Mouse (Mus musculus) cerebellum, adult (tissue): ENCODE results near the gene Brd4.
A peak's percentile ranks its signal among the peaks of the same experiment; 100 is the strongest.

Source experiments
- ATAC-seq: cut with Nextera tagmentation; 2 replicates; pipeline ENCODE4 v1.9.2; 2017; ENCODE audit warnings: mild to moderate bottlenecking, moderate library complexity, mixed read lengths; ENCODE audit not compliant: insufficient number of reproducible peaks, low FRiP score, low TSS enrichment

The Brd4 gene

GRCm38 (mm10) chr17:32281611-32282310 is 2.8 kb downstream of the Brd4 start:
- ATAC-seq = no peak

DNA sequence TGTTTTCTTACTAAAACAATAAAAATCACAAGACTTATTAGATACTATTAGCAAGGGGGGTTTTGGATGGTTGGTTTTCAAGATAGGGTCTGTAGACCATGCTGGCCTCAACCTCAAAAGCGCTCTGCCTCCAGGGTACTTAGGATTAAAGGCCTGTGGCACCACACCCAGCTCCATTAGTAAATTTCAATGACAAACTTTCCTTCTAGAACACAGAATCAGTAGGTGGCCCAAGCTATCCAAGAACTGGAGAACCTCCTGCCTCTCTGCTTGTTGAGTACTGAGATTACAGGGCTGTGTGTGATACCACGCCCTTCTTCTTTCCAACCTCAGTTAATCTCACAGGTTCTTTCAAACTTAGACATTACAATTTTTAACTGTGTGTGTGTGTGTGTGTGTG is 3.4 kb downstream of the Brd4 start:
- ATAC-seq = no peak

- ATAC-seq = no peak
Observed at GRCm38 (mm10) chr17:32280575-32280974, 3.9 kb downstream of the Brd4 start.

- no peak for ATAC-seq
Observed at GRCm38 (mm10) chr17:32277201-32277600, 7.3 kb downstream of the Brd4 start.

DNA sequence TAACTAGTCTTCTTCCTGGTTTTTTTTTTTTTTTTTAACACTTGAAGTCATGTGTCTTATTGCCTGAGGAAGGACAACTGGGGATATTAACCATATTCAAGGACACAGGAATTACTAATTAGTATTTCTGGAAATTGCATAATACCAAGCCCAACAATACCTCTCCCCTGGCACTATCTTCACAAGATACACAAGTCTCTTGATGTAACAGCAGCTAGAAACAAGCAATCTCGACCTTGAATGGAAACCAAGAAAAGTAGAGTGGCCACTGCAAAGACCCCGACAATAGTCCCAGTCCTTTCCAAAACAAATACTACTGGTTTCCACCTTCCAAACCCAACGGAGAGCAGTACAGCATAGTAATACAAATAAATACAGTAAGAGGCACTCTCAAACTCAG is 9.0 kb downstream of the Brd4 start:
- ATAC-seq = no peak

- ATAC-seq = no peak
Observed at GRCm38 (mm10) chr17:32269151-32269550, 15.4 kb downstream of the Brd4 start.

GRCm38 (mm10) chr17:32268540-32268960 is 16.0 kb downstream of the Brd4 start:
- ATAC-seq = peak; percentile 52; the same call in 1 of the 2 replicates

GRCm38 (mm10) chr17:32268096-32268495 is 16.4 kb downstream of the Brd4 start:
- no peak for ATAC-seq

DNA sequence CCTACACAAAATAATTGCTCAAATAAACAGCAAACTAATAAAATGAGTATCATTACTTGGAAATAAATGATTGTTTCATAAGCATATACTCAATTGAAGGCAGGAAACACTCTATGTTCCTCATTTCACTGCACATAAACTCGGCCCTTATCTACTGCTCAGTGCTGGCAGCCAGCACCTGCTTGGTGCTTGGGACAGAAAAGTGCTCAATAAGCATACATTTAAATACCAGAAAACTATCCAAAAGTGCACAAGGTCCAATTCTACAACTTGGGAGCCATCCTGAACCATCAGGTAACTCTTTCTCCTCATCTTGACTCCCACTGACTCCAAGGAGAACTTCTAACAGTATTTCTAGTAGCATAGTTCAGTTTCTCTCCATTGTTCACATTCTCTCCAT is 16.9 kb downstream of the Brd4 start:
- ATAC-seq = no peak

DNA sequence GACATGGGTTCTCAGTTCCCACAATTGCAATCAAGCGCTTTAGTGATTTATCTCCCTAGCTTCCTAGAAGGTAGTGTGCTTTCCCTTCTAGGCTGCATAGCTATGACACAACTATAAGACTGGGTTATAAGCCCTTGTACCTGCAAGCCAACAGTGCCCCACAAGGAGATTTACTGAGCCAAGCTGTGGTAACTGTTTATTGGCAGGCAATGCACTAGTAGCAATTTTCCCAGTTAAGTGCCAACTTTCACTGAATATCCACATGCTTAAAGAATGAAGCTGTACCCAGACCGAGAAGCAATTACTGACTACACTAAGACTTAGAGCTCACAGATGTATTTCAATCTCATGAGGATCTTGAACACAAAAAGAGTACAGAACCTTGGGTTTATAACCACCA is 20.9 kb downstream of the Brd4 start:
- ATAC-seq = peak; percentile 52; the same call in 1 of the 2 replicates

DNA sequence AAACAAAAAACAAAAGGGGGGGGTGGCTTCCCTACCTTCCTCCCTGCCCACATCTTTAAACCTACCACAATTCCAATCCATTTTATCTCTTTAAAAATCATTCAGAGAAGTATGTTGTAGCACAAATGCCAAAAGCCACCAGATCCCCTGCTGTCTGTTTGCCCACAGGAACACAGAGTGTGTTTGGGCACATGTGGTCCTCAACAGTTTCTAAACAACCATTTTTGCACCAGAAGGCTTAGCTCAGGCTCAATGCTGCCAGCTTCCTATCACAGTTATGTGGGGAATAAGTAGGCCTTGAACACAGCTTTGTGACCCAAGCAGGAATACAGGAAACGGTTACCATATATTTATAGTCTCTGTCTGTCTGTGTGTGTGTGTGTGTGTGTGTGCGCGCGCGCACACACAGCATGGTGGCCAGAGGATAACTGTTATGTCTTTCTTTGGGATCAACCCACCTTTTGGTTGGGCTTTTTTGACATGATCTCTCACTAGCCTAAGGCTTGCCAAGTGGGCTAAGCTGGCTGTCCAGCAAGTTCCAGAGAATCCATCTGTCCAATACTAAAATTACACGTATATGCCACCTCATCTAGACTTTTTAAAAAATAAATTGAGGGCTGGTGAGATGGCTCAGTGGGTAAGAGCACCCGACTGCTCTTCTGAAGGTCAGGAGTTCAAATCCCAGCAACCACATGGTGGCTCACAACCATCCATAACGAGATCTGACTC is 21.5 kb downstream of the Brd4 start:
- ATAC-seq = peak; percentile 15; the same call in 1 of the 2 replicates

- no peak for ATAC-seq
Observed at GRCm38 (mm10) chr17:32258869-32259268, 25.7 kb downstream of the Brd4 start.

DNA sequence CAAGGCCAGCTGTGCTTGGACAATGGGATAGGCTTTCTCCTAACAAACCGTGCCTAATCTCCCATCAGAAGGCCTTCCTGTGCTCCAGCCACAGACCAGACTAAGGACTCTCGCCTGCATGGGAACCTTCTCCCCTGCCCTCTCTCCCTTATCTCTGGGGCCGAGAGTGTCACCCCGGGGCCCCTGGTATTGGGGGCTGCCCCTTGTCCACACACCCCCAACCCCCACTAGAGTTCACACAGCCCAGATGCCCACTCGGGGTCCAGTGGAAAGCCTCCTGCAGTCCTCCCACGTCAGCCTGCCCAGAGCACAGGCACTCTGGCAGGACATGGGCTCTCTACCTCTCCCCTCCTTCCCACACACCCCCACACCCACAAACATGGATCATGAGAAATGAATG is 26.6 kb downstream of the Brd4 start:
- no peak for ATAC-seq

- ATAC-seq = no peak
Observed at GRCm38 (mm10) chr17:32257452-32257851, 27.1 kb downstream of the Brd4 start.

DNA sequence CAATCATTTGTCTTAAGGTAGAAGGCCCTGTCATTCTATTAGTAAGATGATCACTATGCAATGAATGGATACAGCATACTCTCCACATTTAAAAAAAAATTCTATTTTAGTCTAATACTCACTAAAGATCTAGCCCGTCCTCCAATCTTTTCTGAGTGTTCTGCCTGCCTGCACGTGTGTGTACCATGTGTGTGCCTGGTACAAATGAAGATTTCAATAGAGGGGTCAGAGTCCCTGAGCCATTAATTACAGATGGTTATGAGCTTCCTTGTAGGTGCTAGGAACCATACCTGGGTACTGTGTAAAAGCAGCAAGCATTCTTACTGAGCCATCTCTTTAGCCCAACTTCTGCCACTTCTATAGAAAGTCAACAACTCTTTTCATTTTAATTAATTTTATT is 27.6 kb downstream of the Brd4 start:
- ATAC-seq = no peak

- peak; percentile 56; the same call in 1 of the 2 replicates for ATAC-seq
Observed at GRCm38 (mm10) chr17:32253261-32253660, 31.3 kb downstream of the Brd4 start.

- no peak for ATAC-seq
Observed at GRCm38 (mm10) chr17:32251827-32252470, 32.6 kb downstream of the Brd4 start.

DNA sequence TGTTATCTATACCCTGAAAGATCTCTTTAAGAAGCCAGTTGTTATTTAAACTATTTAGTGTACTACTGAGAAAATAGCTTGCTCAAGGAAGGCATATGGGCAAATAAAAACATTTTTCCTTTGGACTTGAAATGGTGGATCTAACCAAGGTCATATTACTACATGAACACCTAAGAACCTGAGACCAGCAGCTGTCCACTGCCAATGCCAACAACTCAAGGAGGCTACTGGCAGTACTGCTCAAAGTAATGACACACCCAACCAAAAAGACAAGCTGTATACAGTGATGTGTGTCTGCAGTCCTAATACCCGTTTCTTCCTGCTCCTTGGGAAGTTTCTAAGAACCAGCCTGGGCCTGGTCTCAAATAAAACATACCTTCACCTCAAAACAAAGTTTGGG is 34.5 kb downstream of the Brd4 start:
- no peak for ATAC-seq

- no peak for ATAC-seq
Observed at GRCm38 (mm10) chr17:32248192-32248591, 36.3 kb downstream of the Brd4 start.

DNA sequence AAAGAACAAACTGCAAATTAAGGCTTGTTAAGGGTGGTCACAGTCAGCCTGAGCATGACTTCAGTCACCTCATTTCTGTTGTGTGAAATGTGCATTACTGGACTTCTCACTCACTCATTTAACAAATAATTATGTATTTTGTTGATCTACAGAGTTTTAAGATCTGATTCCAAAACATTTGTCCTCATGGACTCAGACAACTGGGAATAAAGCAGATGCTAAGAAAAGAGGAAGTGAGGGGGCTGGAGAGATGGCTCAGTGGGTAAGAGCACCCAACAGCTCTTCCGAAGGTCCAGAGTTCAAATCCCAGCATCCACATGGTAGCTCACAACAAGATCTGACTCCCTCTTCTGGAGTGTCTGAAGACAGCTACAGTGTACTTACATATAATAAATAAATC is 36.9 kb downstream of the Brd4 start:
- ATAC-seq = no peak

GRCm38 (mm10) chr17:32246117-32246516 is 38.4 kb downstream of the Brd4 start:
- ATAC-seq = no peak
